ENCODE assay signal across 7 mouse cellular contexts in the genomic region with DNA sequence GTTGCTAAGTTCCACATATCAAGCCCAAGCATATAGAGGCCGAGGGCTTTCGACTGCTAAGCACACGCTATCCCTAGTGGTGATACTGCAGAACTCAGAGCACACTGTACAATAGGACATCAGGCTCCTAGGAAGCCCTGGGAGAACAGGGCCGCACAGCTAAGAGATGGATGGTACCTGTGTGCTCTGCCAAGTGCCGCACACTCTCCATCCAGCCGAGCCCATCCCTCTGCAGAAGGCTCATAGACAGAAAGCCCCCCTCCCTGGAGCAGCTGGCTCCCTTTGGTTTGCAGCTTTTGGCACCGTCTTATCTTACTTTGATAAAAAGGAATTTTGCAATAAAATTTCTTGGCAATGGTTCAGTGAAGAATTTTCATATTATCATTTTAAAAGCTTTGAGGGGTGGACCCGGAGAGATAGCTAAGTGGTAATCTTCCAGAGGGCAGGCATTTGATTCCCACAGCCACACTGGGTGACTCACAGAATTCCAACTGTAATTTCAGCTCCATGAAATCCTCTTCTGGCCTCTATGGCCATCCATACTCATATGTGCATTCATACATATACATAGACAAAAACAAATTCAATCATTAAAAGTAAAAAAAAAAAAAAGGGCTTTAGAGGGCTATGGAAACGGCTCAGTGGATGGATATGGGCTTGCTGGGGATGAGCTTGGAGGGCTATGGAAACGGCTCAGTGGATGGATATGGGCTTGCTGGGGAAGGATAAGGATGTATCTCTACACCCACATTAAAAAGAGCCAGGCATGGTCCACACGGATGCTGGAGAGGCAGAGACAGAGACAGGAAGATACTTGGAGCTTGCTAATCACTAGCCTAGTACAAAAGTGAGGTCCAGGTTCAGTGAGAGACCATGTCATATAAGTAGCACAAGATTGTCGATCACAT. TPM values are rescaled to one million over a fixed set of nuclear protein-coding genes. Genes with fewer than 3 reads are reported as not detected.
DNase-seq lines count a peak whose midpoint lies in the region; ATAC-seq and TF ChIP-seq lines count a peak whose summit lies in the region.

No protein-coding gene starts in this region.

- no peak overlapping the region for H3K9ac ChIP-seq in embryonic facial prominence, embryonic 14.5 days (ENCODE audit: low read depth, low read length)
- H3K9ac ChIP-seq in heart, embryonic 15.5 days, result no peak overlapping the region

- H3K27ac ChIP-seq in layer of hippocampus, adult 2 months, result no peak overlapping the region
- no peak overlapping the region for H3K27ac ChIP-seq in embryonic facial prominence, embryonic 14.5 days (replicated peaks; ENCODE audit: low read depth, low read length)
- H3K27ac ChIP-seq in heart, embryonic 15.5 days, result peak overlapping the region; percentile 81
- no peak overlapping the region for H3K27ac ChIP-seq in gastrocnemius, adult 2 months

- peak; percentile 42 for TF ChIP-seq CTCF in layer of hippocampus, adult 2 months (conservative IDR thresholded peaks at IDR 0.05)
- no peak for TF ChIP-seq CTCF in gastrocnemius, adult 2 months (IDR thresholded peaks at IDR 0.05)

- H3K36me3 ChIP-seq in embryonic facial prominence, embryonic 14.5 days (ENCODE audit: control insufficient read depth, insufficient read depth, low read length), result no peaks in the 10 kb centered on the region; the same call in 1 of the 2 replicates
- no peaks in the 10 kb centered on the region for H3K36me3 ChIP-seq in heart, embryonic 15.5 days

- H3K4me1 ChIP-seq in embryonic facial prominence, embryonic 14.5 days (ENCODE audit: control insufficient read depth, insufficient read depth, low read length), result peaks cover 13% of the 10 kb centered on the region
- peaks cover 50% of the 10 kb centered on the region for H3K4me1 ChIP-seq in heart, embryonic 15.5 days (replicated peaks)

- intact Hi-C loops in gastrocnemius, adult 2 months (cut with DNase I), result no loop called here

- DNase-seq in layer of hippocampus, adult 2 months (ENCODE audit: low spot score in 2 of 2), result no peak
- no peak for DNase-seq in layer of hippocampus, adult 8-10 months (ENCODE audit: low spot score in 2 of 2)
- DNase-seq in embryonic facial prominence, embryonic 14.5 days (ENCODE audit: low spot score), result peak; percentile 65
- no peak for DNase-seq in embryo, embryonic 11 days
- DNase-seq in gastrocnemius, adult 2 months, result no peak

- WGBS in embryonic facial prominence, embryonic 14.5 days, result 73% methylated on average over 12 of the region's 12 CpGs
- 39% methylated on average over 12 of the region's 12 CpGs for WGBS in heart, embryonic 15.5 days

- no peak overlapping the region for H3K4me2 ChIP-seq in embryonic facial prominence, embryonic 14.5 days (ENCODE audit: low read depth, low read length)
- H3K4me2 ChIP-seq in heart, embryonic 15.5 days, result no peak overlapping the region

- H3K9me3 ChIP-seq in embryonic facial prominence, embryonic 14.5 days (ENCODE audit: control insufficient read depth, low read length), result no peaks in the 10 kb centered on the region
- H3K9me3 ChIP-seq in heart, embryonic 15.5 days (replicated peaks), result no peaks in the 10 kb centered on the region

- H3K27me3 ChIP-seq in embryonic facial prominence, embryonic 14.5 days (replicated peaks; ENCODE audit: control insufficient read depth, insufficient read depth, low read length), result no peaks in the 10 kb centered on the region
- no peaks in the 10 kb centered on the region for H3K27me3 ChIP-seq in heart, embryonic 15.5 days

- no peak overlapping the region for H3K4me3 ChIP-seq in layer of hippocampus, adult 2 months
- no peak overlapping the region for H3K4me3 ChIP-seq in embryonic facial prominence, embryonic 14.5 days (ENCODE audit: low read depth, low read length)
- H3K4me3 ChIP-seq in heart, embryonic 15.5 days, result no peak overlapping the region
- no peak overlapping the region for H3K4me3 ChIP-seq in gastrocnemius, adult 2 months

- peak; percentile 41; the same call in 1 of the 2 replicates for ATAC-seq in embryonic facial prominence, embryonic 14.5 days (ENCODE audit: low read depth)
- peak; percentile 83 for ATAC-seq in heart, embryonic 15.5 days (replicated peaks; ENCODE audit: insufficient number of reproducible peaks, insufficient read depth, low FRiP score, low read depth)
- peak; percentile 61 for ATAC-seq in megakaryocyte-erythroid progenitor cell, adult 5-6 weeks (replicated peaks; ENCODE audit: low FRiP score, low TSS enrichment, poor library complexity, severe bottlenecking)

RNA-seq across cellular contexts. Expression of a gene that starts 30.2 kb away (rescaled TPM):
- total RNA-seq in layer of hippocampus, adult 2 months (2021), result 10 to 100 TPM; 27.9 to 30.3 TPM
- total RNA-seq in layer of hippocampus, adult 8-10 months (2022), result 10 to 100 TPM; 26.5 to 31.7 (median 27.7) TPM
- polyA plus RNA-seq in embryonic facial prominence, embryonic 14.5 days (2014; fragmentation: Nextera tagmentation; extraction: Ambion mirVana), result 66.0 and 67.5 TPM in 2 replicates
- 121 and 127 TPM in 2 replicates for polyA plus RNA-seq in heart, embryonic 15.5 days (2015; fragmentation: Nextera tagmentation; extraction: Ambion mirVana)
- total RNA-seq in megakaryocyte-erythroid progenitor cell, adult 5-6 weeks (2014; fragmentation: Nextera tagmentation), result 10.2 and 14.0 TPM in 2 replicates
- total RNA-seq in megakaryocyte-erythroid progenitor cell, adult 5-6 weeks (2017), result 15.3 and 19.7 TPM in 2 replicates
- total RNA-seq in gastrocnemius, adult 2 months (2021), result 10 to 100 TPM; 36.9 to 46.7 TPM
